Mouse (Mus musculus) adrenal gland, adult (tissue): Measurements from ENCODE around the gene Laptm4a.

Source experiments
- DNase-seq, 2 experiments: peaks; one replicate each; pipeline ENCODE4 v3.0.0; 2022 to 2023; ENCODE audit warnings: low spot score in 1 of 2; ENCODE audit not compliant: inconsistent age in 2 of 2

Gene Laptm4a

GRCm38 (mm10) chr12:8947714-8948464 lies 26.4 kb downstream of the Laptm4a start, which contains the start of gene Matn3:
Matn3 (plus strand) TSS chr12:8947929.
- DNase-seq: peak; percentile 81 to 93

DNA sequence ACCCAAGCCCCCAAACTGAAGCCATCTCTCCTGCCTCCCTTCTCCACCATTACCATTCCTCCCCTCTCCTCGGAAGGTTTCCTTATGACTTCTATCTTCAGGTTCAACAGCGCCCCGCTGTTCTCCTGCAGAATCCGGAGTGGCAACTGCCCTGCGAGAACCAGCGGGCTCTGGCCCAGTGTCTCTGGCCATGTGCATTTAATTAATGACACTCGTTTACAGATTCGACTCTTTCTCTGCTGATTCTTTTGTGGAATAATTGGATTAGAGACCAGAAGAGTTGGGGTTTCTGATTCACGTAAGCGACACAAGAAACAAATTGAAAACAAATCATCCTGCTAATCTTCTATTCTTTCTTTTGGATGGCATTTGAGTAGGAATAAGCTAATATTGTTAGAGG lies 31.7 kb downstream of the Laptm4a start:
- DNase-seq: no peak

- DNase-seq: no peak
Observed at GRCm38 (mm10) chr12:8954161-8954561, 32.7 kb downstream of the Laptm4a start.

DNA sequence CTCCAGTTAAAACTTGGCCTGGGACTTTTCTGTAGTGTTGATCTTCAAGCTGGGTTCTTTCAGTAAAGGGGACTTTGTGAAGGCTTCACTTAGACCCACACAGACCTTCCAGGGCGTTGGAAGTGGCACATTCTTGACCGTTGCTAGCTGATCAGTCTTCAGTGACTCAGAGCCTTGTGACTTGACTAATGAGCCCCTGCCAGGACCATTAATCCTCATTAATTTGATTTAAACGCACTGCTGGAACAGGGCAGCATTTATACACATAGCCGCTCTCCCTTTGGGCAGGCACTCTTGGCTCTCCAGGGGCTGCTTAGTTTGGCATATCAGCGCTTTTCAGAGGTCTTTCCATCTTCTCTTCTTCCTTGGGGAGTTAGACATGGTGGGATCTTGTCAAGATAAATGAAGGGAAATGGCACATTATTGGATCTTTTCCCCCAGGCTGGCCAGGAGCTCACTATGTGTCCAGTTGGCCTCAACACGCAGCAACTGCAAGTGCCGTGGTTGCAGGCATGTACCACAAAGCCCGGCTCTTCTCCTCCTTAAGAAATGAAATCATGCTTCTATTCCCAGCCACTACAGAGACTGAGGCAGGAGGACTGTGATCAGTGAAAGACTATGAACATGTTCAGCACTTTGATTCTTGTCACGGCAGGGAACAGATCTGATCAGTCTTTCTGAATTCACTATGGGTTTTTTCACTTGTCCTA lies 40.3 kb downstream of the Laptm4a start:
- peak; percentile 28 to 58 for DNase-seq

DNA sequence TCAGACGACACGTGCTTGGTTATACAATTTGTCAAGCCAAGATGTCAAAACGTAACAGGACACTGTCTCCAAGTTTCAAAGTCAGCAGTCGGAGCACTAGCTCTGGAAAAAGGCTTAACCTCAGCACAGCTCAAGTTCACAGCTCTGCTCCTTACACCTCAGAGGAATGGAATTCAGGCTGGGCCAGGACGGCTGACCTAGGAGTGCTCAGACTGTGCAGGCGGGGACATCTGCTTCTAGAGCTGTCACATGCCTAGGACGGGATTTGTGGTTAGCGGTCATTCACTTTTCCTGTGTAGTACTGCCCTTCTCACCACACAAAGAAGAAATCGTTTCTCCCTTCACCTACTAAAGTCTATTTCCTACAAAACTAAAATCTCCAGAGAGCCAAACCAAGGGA lies 48.4 kb downstream of the Laptm4a start:
- peak; percentile 74 to 77 for DNase-seq

- peak; percentile 92 to 96 for DNase-seq
Observed at GRCm38 (mm10) chr12:8973820-8974465, 52.5 kb downstream of the Laptm4a start, which contains the start of gene Wdr35. Wdr35 (plus strand) TSS chr12:8973892.

DNA sequence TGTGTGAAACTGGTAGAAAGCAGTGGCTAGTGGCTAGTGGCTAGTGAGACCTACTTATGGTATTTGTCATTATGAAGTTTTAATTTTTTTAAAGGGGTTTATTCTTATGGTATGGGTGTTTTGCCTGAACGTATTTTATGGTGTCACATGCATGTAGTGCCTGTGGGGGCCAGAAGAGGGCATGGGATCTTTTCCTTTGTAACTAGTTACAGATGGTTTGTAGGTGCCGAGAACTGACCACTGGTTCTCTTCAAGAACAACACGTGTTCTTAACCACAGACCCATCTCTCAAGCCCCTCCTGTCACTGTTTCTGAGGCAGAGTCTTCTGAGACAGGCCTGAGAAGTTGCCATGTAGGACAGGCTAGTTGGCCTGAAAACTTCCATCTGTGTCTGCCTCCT lies 53.6 kb downstream of the Laptm4a start:
- no peak for DNase-seq
